Mouse (Mus musculus) right cerebral cortex, postnatal 4 days (tissue): ENCODE data around the gene Ackr4.
A peak's percentile ranks its signal among the peaks of the same experiment; 100 is the strongest.

Experiments used
- DNase-seq: peaks from one replicate; pipeline ENCODE4 v3.0.0-alpha.2; 2022

Ackr4 gene

GRCm38 (mm10) chr9:104104986-104105385 is 21.7 kb downstream of the Ackr4 start:
- no peak for DNase-seq

GRCm38 (mm10) chr9:104102901-104103300 is 23.8 kb downstream of the Ackr4 start:
- no peak for DNase-seq

GRCm38 (mm10) chr9:104102301-104102700 is 24.4 kb downstream of the Ackr4 start:
- DNase-seq = no peak

DNA sequence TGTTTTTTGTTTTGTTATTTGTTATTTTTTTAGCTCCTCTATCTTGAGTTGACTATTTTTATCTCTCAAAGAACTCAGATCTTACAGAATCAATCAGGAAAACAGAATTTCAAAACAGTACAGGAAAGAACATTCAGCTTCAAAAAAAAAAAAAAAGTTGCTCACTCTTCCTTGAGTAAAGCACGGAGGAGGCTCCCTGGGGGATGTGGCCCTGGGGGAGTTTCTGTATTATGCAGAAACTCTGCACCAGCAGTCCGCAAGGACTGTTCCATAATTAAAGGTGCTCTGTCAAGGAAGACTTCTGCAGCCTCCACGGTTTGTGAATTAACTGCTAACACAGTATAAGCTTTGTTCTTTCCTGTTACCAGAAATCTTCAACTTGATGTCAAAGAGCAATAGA is 25.3 kb downstream of the Ackr4 start:
- no peak for DNase-seq

DNA sequence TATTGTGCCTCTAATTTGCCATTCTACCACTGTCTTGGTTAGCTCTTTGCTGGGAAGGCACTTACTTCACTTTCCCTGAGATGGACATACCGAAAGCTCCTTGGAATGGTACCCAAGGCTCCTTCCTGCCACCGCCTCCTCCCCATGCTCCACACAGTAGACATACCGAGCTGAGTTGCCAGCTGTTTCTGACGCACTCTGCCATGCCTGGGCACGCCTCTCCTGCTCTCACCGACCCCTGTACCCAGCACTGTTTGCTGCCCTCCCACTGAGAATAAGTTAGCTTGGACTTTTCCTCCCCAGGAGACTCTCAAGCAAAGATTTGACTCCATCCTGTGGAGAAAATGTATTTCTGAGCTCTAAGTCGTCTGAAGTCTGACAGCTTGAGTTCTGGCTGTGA is 25.9 kb downstream of the Ackr4 start:
- no peak for DNase-seq

GRCm38 (mm10) chr9:104099060-104099459 is 27.7 kb downstream of the Ackr4 start:
- DNase-seq = no peak

GRCm38 (mm10) chr9:104098256-104098655 is 28.5 kb downstream of the Ackr4 start:
- DNase-seq = no peak

- no peak for DNase-seq
Measured at GRCm38 (mm10) chr9:104092945-104093344, 33.8 kb downstream of the Ackr4 start.

GRCm38 (mm10) chr9:104088555-104088954 is 38.2 kb downstream of the Ackr4 start:
- DNase-seq = peak; percentile 17

DNA sequence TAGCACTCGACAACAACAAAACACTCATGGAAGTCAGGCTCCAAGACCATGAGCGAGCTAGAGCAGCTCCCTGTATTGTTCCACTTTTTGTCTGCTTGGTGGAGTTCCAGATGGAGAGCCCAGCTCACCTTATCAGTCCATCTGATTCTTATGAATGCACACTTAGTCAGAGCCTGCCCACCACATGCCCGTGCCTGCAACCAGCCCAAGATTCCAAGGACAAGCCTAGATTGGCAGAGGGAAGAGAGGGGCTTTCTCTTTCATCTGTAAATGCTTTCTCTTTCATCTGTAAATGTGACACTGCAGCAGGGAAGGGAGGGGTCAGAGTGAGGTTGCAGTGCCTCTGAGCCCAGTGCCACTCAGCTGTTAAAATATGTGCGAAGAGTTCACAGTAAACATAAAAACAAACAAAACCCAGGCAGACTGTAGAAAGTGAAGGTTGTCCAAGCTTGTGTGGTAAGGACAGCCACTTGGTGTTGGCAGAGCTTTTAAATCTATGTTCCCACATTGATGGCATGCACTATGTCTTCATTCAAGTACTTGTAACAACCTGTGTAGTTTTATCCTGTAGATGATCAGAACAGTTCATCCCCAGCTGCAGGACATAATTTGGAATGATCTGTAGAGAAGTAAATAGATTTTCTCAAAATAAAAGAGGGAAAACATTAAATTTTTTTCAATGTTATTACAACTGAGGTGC is 40.9 kb downstream of the Ackr4 start:
- DNase-seq = no peak

GRCm38 (mm10) chr9:104080038-104080437 is 46.7 kb downstream of the Ackr4 start:
- no peak for DNase-seq

GRCm38 (mm10) chr9:104079379-104079778 is 47.4 kb downstream of the Ackr4 start:
- peak; percentile 38 for DNase-seq

GRCm38 (mm10) chr9:104078780-104079179 is 48.0 kb downstream of the Ackr4 start:
- no peak for DNase-seq

DNA sequence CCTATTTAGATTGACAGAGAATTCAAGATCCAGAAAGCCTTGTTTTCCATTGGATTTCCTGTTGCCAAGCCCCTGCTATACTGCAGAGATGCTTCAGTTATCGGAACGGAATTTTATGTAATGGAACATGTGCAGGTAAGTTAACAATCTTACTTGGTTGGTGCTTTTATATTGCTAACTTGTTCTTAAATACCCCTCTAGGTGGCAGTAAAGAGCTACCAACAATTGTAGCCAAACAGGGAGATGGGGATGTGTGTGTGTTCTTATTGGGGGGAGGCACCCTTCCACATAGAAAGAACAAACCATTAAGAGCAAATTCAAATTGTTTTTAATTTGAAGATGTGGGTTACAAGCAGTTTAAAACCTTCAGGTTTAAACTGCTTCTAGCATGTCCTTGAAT is 50.9 kb downstream of the Ackr4 start:
- no peak for DNase-seq

GRCm38 (mm10) chr9:104070863-104071604 is 55.7 kb downstream of the Ackr4 start:
- no peak for DNase-seq

DNA sequence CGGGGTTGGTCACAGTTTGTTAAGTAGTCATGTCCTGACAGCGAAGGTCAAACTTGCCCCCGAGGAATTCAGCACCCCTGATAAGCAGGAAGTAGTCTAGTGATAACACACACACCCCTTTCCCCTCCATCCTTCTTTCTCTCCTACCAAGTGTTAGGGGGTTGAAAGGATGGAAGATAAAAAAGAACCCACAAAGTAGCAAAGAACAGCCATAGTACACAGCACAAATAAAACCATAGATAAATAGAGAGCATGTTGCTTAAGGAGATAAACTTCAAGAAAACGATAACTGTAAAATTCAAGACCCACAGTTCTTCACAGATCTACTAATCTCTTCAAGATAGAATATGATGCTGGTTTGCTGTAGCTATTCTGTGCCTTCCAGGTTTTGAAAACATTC is 56.5 kb downstream of the Ackr4 start:
- DNase-seq = no peak

GRCm38 (mm10) chr9:104064571-104064970 is 62.2 kb downstream of the Ackr4 start:
- no peak for DNase-seq

DNA sequence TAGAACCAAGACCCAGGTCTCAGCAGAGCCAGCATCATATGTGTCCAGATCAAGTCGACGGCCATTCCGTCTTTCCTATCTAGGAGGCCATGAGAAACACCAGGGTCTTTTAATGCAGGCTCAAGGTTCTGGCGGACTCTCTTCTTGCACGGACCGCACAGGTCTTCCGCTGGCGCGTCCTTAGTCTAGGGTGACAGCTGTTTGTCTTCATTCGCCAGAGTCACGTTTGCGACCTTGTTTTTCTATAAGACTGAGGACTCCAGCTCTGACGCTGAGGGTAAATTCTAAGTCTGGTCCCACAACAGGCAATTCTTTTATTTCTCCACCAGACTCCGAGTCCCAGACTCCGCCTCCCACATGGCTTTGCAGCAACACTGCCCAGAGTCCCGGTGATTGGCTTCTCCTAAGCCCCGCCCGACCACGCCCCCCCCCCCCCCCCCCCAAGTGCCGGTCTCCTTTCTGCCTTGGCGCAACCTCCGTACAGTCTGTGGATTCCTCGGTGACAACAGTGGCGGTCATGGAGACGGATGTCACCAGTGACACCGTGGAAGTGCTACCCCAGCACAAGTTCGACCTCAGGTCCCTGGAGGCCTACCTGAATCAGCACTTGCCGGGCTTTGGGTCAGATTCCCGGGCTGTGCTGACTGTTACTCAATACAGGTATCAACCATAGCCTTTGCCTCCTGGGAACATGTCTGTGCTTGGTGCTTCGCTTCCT is 63.3 kb downstream of the Ackr4 start, which contains the start of gene Acad11:
Gene Acad11, plus strand, starts transcription at position 134 of the 718 bp plus-strand sequence.
- peak; percentile 81 for DNase-seq

GRCm38 (mm10) chr9:104062430-104063243 is 64.1 kb downstream of the Ackr4 start, which contains the start of gene Uba5:
Gene Uba5 (minus strand): TSS chr9:104063134.
- DNase-seq = peak; percentile 77

DNA sequence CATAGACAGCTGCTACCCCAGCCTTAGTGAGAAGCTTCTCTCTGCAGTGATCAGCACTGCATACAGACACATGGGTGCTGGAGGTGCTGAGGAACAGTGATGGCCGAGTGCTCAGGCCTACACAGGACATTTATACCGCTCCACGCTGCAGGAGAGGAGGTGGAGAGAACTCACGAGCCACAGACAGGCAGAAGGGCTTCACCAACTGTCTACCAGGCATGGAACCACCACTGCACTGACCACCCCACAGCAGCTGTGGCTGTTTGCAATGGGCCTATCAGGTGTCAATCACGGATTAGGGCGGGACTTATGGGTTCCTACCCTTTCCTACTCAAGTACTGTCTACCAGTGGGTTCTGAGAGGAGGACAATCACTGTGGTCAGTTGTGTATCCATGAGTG is 75.7 kb downstream of the Ackr4 start:
- DNase-seq = no peak

DNA sequence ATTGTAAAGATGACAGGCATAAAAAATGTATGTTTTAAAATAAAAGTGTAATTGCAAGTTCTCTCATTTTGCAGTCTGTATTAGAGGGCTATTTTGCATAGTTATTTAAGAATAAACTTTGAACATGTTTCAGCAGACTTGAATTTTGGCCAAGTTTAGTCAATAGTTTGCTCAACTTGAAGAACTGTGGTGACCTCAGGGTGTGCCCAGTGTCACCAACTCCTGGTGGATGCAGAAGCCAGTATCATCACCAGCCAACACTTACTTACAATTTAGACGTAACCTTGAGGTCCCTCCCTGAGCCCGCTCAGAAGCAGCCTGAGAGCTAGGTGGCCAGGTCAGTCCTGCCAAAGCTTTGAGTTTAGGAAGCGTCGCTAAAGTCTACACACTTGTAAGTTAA is 83.1 kb downstream of the Ackr4 start:
- DNase-seq = no peak

- DNase-seq = no peak
Measured at GRCm38 (mm10) chr9:104040362-104040761, 86.4 kb downstream of the Ackr4 start, which contains the start of gene Gm28305. Gene Gm28305 (plus strand): TSS chr9:104040662.

- DNase-seq = no peak
Measured at GRCm38 (mm10) chr9:104039742-104040141, 87.0 kb downstream of the Ackr4 start.
